Mouse (Mus musculus) retina, postnatal 1 day (tissue): ENCODE measurements at regions not wholly inside any gene's neighbourhood (a gene's known extent, or its start where the extent isn't known, plus 50 kb on each side); places are given as distances from the start of the nearest gene placed in this dataset.

ENCODE experiments used
- DNase-seq: peaks from one replicate; pipeline ENCODE4 v3.0.0-alpha.2; 2012

DNA sequence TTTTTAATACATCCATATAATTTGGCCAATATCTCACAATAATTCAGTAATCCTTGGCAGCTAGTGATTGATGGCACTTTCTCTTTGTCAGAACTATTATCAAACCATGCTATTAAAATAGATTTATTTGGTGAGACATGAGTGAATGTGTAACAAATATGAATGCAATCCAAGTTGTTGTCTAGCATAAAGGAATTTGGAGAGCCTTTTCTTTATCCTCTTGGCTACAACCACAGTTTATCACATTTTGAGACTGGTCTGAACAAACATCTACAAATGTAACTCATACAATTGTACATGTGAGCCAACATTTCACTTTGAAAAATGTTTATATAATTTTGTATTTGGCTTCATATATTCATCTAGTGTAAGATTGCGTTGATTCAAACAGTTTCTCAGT, 676.5 kb downstream of the Pcdh7 start:
- DNase-seq: no peak

DNA sequence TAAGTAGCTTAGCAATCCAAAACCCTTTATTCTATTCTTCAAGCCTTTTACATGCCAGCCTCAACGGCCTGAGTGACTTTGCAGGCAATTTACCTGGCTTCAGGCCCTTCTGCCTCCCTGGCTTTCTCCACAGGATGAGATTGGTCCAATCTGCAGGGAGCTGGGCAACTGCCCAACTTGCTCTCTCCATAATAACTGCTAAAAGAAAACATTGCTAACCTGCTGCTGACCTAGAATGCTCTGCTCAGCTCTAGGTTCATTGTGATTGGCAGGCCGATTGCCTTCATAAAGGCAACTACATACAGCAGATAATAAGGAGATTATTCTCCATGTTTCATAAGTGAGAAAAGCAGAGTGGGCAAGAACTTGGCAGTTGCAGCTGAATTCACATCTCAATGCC, 710.5 kb downstream of the Pcdh7 start:
- no peak for DNase-seq

DNA sequence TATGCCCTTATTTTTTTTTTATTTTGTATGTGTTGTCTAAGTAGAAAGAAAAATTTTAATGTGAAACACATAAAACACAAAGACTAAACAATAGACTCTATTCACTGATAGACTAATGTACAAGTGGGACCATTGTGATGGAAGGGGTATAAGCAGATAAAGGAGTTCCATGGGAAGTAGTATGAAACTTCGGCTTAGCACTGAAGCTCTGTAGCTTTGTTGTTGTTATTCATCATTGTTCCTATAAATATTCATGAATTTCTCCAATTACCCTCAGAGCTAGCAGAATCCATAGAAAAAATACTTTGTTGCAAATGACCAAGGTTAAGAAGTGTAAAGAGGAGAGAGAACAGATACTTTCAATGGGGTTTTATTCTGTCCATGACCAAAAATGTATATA, 718.7 kb downstream of the Pcdh7 start:
- peak; percentile 1 for DNase-seq
